Mouse (Mus musculus): ENCODE measurements around the gene Asns. TPM values are rescaled to one million over a fixed set of nuclear protein-coding genes. Genes with fewer than 3 reads are reported as not detected.
"Not testable (repeated sequence)": the region's sequence is repeated elsewhere in the genome, so short reads cannot be mapped to it uniquely, and the experiment has no call there.

Asns gene
- total RNA-seq, 2 experiments from 2014 or later: 3.3 to 7.7 TPM

DNA sequence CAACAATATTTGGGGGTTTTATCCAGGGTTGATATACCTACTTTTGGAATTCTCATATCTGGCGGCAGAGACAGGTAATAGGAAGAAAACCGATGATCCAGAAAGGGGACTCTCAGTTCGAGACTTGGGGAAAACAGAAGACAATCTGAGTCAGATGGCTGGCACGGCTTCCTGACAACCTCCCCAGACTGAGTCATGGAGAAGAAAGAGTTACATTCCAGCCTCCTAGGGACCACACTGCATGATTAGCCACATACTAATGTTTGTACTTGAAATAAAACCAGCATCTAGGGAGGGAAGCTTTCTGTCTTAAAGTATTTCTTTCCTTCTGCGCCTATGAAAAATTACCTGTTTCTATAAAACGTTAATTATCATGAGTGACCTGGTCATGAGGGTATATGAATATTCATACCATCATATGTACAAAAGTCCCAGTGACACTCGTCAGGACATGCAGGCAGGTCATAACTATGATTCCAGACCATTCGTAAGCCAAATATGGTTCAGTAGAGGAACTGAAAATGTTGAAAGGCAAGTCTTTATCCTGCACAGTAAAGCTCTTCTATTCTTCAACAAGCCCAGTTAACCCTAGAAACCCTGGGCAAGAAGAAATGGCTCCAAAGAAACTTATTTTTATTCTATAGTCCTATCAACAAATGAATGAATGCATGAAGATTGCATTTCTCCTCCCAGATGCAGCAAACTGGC, 16.7 kb downstream of the Asns start:
- DNase-seq: no peak

GRCm38 (mm10) chr6:7672438-7673253, 20.4 kb downstream of the Asns start:
- DNase-seq: no peak

DNA sequence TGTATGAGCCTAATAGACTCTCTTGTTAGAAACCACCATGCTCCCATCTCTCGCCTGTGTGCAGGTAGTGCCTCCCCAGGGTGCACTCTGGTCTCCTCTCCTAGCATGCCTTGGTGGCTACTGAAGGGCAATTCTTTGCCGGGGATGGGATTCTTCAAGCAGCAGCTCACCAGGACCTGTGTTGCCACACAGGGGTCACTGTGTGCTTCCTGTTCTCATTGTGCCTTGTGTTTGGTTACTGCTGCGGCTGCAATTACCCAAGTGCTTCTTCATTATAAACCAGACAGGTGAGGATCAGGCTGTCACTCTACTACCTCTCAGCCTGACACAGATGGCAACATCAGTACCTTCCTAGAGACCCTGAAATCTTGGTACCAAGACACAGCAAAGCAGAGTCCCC, 21.6 kb downstream of the Asns start:
- no peak for DNase-seq

- no peak for DNase-seq
Measured at GRCm38 (mm10) chr6:7670588-7670987, 22.5 kb downstream of the Asns start.

GRCm38 (mm10) chr6:7669721-7670120, 23.3 kb downstream of the Asns start:
- no peak for DNase-seq

DNA sequence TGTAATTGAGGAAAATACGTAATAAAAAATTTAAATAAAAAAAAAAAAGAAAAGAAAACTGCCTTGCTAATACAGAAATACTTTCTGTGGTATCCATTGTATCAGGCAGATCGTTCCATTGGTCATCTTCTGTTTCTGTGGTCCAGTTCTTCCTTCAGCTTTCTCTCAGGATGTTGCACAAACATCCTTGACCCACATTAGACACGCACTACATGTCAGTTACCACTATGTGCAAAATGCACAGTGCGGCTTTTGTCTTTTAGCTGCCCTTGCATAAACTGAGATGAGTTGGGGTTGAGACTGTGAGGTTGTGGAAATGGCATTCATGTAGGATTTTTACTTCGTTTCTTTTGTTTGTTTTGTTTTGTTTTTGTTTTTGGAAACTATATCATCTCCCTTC, 24.7 kb downstream of the Asns start:
- no peak for DNase-seq

GRCm38 (mm10) chr6:7665902-7666301, 27.2 kb downstream of the Asns start:
- not testable (repeated sequence) for DNase-seq

- DNase-seq: no peak
Measured at GRCm38 (mm10) chr6:7661455-7661854, 31.6 kb downstream of the Asns start.

DNA sequence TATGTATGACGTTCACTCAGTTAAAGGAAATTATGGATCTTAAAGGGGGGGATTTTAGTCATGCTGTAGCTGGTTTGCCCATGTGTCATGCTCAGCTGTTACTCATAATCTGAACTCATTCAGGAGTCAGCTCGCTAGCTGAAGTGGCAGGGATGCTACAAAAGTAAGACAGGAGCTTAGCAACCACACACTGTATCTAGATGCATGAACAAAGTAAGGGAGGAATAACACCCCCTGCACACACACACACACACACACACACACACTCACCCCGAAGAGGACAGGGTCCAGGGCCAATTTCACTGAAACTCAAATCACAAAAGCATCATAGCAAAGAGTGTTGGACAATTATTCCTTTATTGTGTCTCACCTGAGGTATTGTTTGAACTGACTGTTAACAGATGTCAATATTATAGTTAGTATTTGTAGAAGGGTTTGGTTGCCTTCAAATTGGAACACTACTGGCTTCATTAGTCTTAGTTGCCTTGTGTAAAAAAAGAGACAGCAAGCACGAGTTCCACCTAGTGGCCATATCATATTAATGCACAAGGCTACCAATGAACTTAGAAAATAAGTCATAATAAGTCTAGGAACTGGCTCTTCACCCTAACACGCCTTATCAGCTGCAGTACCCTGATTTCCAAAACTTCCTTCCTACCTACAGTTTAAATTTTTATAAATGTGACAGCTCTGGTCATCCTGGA, 32.5 kb downstream of the Asns start:
- DNase-seq: no peak

- no peak for DNase-seq
Measured at GRCm38 (mm10) chr6:7656601-7657000, 36.5 kb downstream of the Asns start.

- no peak for DNase-seq
Measured at GRCm38 (mm10) chr6:7648458-7648857, 44.6 kb downstream of the Asns start.

Other genes with a start within 250 kb of the Asns start
- under 1 TPM in 1 of 2 experiments, not detected in 1; 0.20 TPM for gene Tac1, start 138.4 kb downstream of the Asns start, total RNA-seq (2021)
- 10 to 100 TPM; 13.5 to 15.8 TPM for gene C1galt1, start 151.6 kb upstream of the Asns start, total RNA-seq (2021)